Mouse (Mus musculus) limb, embryonic 14.5 days (tissue): ENCODE results near the gene Hid1. TPM values are rescaled to one million over a fixed set of nuclear protein-coding genes. Genes with fewer than 3 reads are reported as not detected.
A peak's percentile ranks its signal among the peaks of the same experiment; 100 is the strongest.

Experiments used
- ATAC-seq: fragments of 200-750 bp; cut with Nextera tagmentation; 2 replicates; pipeline ENCODE4 v1.8.0; 2017; ENCODE audit warnings: low read depth, moderate number of reproducible peaks, moderate TSS enrichment; ENCODE audit not compliant: low FRiP score
- DNase-seq: peaks from one replicate; pipeline ENCODE4 v3.0.0-alpha.2; 2015; ENCODE audit warnings: low spot score
- H3K27ac ChIP-seq: fragments of 300-500 bp; sonication (generic); replicated peaks from 2 replicates; pipeline ENCODE4 v1.5.1; 2014; ENCODE audit warnings: low read depth, mild to moderate bottlenecking, low read length, moderate library complexity, mixed read lengths
- H3K27me3 ChIP-seq: fragments of 300-500 bp; sonication (generic); 2 replicates; pipeline ENCODE4 v1.6.1; 2014; ENCODE audit warnings: low read length, mixed read lengths; ENCODE audit not compliant: control insufficient read depth, insufficient read depth
- H3K36me3 ChIP-seq: fragments of 300-500 bp; sonication (generic); 2 replicates; pipeline ENCODE4 v1.6.1; 2014; ENCODE audit warnings: mild to moderate bottlenecking, low read length, moderate library complexity, mixed read lengths; ENCODE audit not compliant: control insufficient read depth, insufficient read depth
- H3K4me1 ChIP-seq: fragments of 300-500 bp; sonication (generic); 2 replicates; pipeline ENCODE4 v1.6.1; 2014; ENCODE audit warnings: antibody characterized with exemption, low read length, mixed read lengths; ENCODE audit not compliant: control insufficient read depth, insufficient read depth
- H3K4me2 ChIP-seq: fragments of 300-500 bp; sonication (generic); replicated peaks from 2 replicates; pipeline ENCODE4 v1.6.1; 2014; ENCODE audit warnings: low read depth, mild to moderate bottlenecking, low read length, moderate library complexity; ENCODE audit not compliant: severe bottlenecking
- H3K4me3 ChIP-seq: fragments of 300-500 bp; sonication (generic); replicated peaks from 2 replicates; pipeline ENCODE4 v1.5.1; 2014; ENCODE audit warnings: low read length
- H3K9ac ChIP-seq: fragments of 300-500 bp; sonication (generic); 2 replicates; pipeline ENCODE4 v1.6.1; 2014; ENCODE audit warnings: mild to moderate bottlenecking, low read depth, low read length, moderate library complexity; ENCODE audit not compliant: severe bottlenecking
- H3K9me3 ChIP-seq: fragments of 300-500 bp; sonication (generic); 2 replicates; pipeline ENCODE4 v1.6.1; 2016; ENCODE audit warnings: low read length; ENCODE audit not compliant: control insufficient read depth
- POLR2A ChIP-seq: fragments of 200-500 bp; IDR thresholded peaks from 2 replicates; pipeline ENCODE4 v1.8.0; 2012; ENCODE audit warnings: inconsistent platforms, mild to moderate bottlenecking, moderate library complexity, borderline replicate concordance; ENCODE audit not compliant: insufficient read depth, insufficient read length; ENCODE audit errors: extremely low read depth
- WGBS: fragments of 180-500 bp; shearing (Covaris S2); extraction: QIAGEN DNeasy Blood & Tissue Kit; methylation state at CpG from one replicate; pipeline ENCODE4 v1.1.7; 2014; 5-methylcytosine and 5-hydroxymethylcytosine counted together
- polyA plus RNA-seq, 2 experiments: library from polyadenylated mRNA; depleted of rRNA in 1 of 2; stranded (reverse) in 1 of 2; unstranded in 1 of 2; fragments of >200 nt; fragmentation: Nextera tagmentation in 1 of 2; extraction: Ambion mirVana in 1 of 2; gene quantifications; 2 replicates each; pipeline versions ENCODE4 v1.2.1 to v1.2.3; 2012 to 2014

Gene Hid1
- polyA plus RNA-seq, 2 experiments, result 2.1 to 4.5 TPM

DNA sequence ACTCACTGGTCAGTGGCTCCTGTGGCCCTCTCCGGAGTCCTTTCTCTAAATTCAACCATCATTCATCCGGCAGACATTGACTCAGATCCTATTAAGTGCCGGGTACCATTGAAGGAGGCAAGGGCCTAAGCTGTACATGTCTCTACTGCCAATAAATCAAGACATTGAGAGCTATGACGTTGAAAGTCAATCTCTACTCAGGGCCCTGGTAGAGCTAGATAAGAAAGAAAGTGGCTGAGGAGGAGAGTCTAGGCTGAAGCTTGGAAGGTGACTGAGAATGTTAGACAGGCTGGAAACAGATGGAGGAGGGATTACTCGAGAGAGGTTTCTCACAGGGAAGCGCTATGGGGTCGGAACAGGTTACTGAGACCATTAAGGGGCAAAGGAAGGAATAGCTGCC, 2.8 kb upstream of the Hid1 start:
- H3K36me3 ChIP-seq, result no peaks in the 10 kb centered on the region
- H3K27me3 ChIP-seq, result peaks cover 76% of the 10 kb centered on the region
- no peak overlapping the region for H3K4me3 ChIP-seq
- no peak for TF ChIP-seq POLR2A
- no peak overlapping the region for H3K27ac ChIP-seq
- DNase-seq (no peak), ATAC-seq (no peak)
- WGBS, result 51% methylated on average over 7 of the region's 7 CpGs
- no peak overlapping the region for H3K4me2 ChIP-seq
- no peak overlapping the region for H3K9ac ChIP-seq
- peaks cover 14% of the 10 kb centered on the region for H3K4me1 ChIP-seq
- no peaks in the 10 kb centered on the region for H3K9me3 ChIP-seq

DNA sequence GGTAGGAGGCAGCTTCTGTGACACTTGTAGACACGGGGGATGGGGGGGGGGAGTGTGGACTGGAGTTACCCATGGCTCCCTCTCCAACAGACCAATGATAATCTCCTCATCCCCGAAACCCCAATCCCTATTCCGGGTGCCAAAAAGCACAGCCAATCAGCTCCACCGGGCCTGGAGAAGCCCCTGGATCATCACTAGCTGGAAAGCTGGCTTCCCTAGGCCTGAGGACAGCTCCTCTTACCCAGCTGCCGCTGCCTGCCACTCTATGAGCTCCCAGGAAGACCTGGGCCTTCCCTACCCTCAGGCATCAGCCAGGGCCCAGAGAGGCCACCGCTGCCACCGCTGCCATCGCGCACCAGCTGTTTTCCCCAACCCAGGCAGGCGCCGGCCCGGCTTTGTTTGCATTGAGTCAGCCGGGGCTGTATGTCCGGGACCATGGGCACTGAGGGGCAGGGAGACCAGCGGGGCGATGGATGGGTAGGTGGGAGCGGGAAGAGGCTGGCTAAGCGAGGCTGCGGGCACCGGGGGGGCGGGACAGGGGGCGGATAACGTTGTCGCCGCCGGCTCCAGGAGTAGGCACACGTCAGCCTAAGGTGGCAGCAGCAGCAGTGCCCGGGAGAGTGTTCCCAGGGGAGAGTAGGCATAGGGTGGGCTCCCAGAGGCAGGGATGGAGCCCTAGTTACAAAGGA, 706 bp downstream of the Hid1 start:
- H3K9me3 ChIP-seq, result no peaks in the 10 kb centered on the region
- peaks cover 7% of the 10 kb centered on the region for H3K4me1 ChIP-seq
- H3K27me3 ChIP-seq, result peaks cover 56% of the 10 kb centered on the region
- peak overlapping the region; percentile 42 for H3K4me3 ChIP-seq
- peak overlapping the region; percentile 45 for H3K9ac ChIP-seq
- DNase-seq (no peak), ATAC-seq (no peak)
- 2% methylated on average over 20 of the region's 28 CpGs for WGBS
- no peak for TF ChIP-seq POLR2A
- H3K27ac ChIP-seq, result no peak overlapping the region
- no peaks in the 10 kb centered on the region for H3K36me3 ChIP-seq
- H3K4me2 ChIP-seq, result peak overlapping the region; percentile 69

DNA sequence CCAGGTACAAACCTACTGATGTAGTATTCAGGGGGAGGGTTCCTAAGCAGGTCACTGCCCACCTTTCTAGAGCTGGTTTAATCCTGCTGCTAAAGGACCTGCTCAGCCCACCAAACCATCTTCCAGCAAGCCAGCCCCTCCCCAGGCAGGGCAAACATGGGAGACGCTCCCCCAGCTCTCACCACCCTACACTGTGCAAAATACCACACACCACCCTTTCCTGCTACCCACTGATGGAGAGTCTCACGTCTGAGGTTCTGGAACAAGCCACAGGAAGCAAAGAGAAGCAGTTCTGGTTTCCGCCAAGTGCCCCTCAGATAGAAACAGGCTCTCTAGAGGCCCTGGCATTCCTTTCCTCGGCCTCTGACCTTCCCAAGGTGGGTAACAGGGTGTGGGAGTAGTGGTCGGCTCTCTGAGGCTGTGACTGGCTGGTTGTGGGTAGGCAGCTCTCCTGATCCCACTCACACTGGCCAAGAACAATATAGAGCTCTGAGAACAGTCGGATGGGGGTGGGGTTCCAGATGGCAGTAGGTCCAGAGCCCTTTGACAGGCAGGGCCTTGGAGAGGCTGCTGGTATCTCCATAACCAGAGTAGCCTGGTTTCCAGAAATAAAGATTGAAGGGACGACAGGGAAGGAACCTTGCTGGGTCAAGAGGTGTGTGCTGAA, 1.4 kb downstream of the Hid1 start:
- no peak for TF ChIP-seq POLR2A
- WGBS, result 38% methylated on average over 7 of the region's 7 CpGs
- ATAC-seq (no peak), DNase-seq (no peak)
- peaks cover 7% of the 10 kb centered on the region for H3K4me1 ChIP-seq
- H3K9me3 ChIP-seq, result no peaks in the 10 kb centered on the region
- no peak overlapping the region for H3K27ac ChIP-seq
- no peaks in the 10 kb centered on the region for H3K36me3 ChIP-seq
- H3K4me3 ChIP-seq, result 0 out of 2 replicates have a peak overlapping the region, but pooled peaks have one; percentile 42
- peaks cover 51% of the 10 kb centered on the region for H3K27me3 ChIP-seq
- H3K9ac ChIP-seq, result no peak overlapping the region
- no peak overlapping the region for H3K4me2 ChIP-seq

DNA sequence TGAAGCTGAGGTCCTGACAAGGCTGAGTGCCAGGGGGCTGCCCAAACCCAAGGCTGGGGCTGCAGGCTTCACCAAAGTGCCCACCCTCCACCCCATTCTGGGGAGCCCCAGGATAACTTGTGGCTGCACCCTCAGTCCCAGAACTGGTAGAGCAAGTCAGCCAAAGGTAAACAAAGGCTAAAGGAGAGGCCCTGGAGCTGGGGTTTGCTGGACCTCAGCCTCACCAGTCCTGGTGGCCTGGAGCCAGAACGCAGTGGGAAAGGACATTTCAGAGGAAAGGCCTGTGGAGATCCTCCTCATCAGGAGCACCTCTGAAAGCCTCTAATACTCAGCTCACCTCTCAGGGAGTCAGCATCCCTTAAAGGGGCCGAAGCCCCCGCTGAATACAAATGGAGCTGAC, 3.4 kb downstream of the Hid1 start:
- ATAC-seq (no peak), DNase-seq (no peak)
- H3K9me3 ChIP-seq, result no peaks in the 10 kb centered on the region
- no peaks in the 10 kb centered on the region for H3K36me3 ChIP-seq
- WGBS, result 85% methylated on average over 3 of the region's 3 CpGs
- H3K27me3 ChIP-seq, result peaks cover 37% of the 10 kb centered on the region
- no peak overlapping the region for H3K27ac ChIP-seq
- H3K4me2 ChIP-seq, result no peak overlapping the region
- no peak overlapping the region for H3K4me3 ChIP-seq
- H3K4me1 ChIP-seq, result peaks cover 7% of the 10 kb centered on the region
- no peak for TF ChIP-seq POLR2A
- H3K9ac ChIP-seq, result no peak overlapping the region

DNA sequence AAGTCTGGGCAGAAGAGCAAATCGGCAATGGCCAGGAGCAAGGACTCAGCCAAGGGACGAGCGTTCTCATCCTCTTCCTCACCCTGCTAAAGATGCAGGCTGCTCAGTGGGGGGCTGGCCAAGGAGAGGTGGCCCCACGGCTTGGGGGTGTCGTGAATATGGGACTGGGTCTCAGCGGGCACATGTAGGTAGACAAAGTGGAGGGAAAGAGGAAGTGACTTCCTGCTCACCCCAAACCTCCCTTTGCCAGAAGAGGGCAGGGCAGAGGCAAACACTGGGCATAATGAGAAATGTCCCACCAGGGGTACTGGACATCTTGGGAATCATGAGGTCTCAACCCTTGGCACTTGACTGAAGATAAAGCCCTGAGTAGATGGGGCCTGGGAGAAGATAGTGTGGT, 7.8 kb downstream of the Hid1 start:
- no peak overlapping the region for H3K9ac ChIP-seq
- no peaks in the 10 kb centered on the region for H3K4me1 ChIP-seq
- WGBS, result 75% methylated on average over 6 of the region's 6 CpGs
- no peak for ATAC-seq
- no peak overlapping the region for H3K4me3 ChIP-seq
- DNase-seq, result no peak
- H3K9me3 ChIP-seq, result no peaks in the 10 kb centered on the region
- 0 out of 2 replicates have a peak, but pooled peaks cover 3% of the 10 kb centered on the region for H3K27me3 ChIP-seq
- no peaks in the 10 kb centered on the region for H3K36me3 ChIP-seq
- H3K27ac ChIP-seq, result no peak overlapping the region
- no peak overlapping the region for H3K4me2 ChIP-seq
- TF ChIP-seq POLR2A, result no peak

DNA sequence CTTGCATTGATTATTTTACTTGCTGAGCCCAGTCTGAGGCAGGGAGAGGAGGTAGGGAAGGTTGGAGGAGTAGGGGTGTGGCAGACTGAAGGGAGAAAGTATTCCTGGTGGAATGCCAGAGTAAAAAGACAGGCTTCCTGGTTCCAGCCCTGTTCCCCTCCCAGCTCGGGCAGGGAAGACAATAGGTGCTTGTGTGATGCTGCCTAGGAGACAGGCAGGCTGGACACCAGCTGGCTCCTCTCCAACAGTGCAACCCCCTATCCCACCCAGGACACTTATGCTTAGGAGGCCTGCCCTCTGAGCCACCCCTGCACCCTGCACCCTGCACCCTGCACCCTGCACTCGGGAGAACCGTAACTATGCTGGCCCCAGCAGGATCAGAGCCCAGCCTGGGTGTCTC, 8.3 kb downstream of the Hid1 start:
- H3K4me2 ChIP-seq, result no peak overlapping the region
- no peak overlapping the region for H3K27ac ChIP-seq
- TF ChIP-seq POLR2A, result no peak
- WGBS, result 61% methylated on average over 3 of the region's 3 CpGs
- ATAC-seq (no peak), DNase-seq (no peak)
- H3K4me3 ChIP-seq, result no peak overlapping the region
- H3K27me3 ChIP-seq, result 0 out of 2 replicates have a peak, but pooled peaks cover 3% of the 10 kb centered on the region
- no peak overlapping the region for H3K9ac ChIP-seq
- no peaks in the 10 kb centered on the region for H3K9me3 ChIP-seq
- H3K36me3 ChIP-seq, result no peaks in the 10 kb centered on the region
- H3K4me1 ChIP-seq, result no peaks in the 10 kb centered on the region
